Mouse (Mus musculus): Measurements from ENCODE around the gene Zp3.
A peak's percentile ranks its signal among the peaks of the same experiment; 100 is the strongest.

- TF ChIP-seq CEBPB (IDR thresholded peaks at IDR 0.05; ENCODE audit: insufficient read depth, poor library complexity, severe bottlenecking) (no peak), MYOD1 (IDR thresholded peaks at IDR 0.05; ENCODE audit: control insufficient read depth in 1 of 3, insufficient read length in 2 of 3, low read depth in 2 of 3) (peak in 2 of 3 experiments; percentile 16 to 71), POLR2A (IDR thresholded peaks at IDR 0.05; ENCODE audit: insufficient read length, low read depth) (no peak)
These were observed 40.0 kb downstream of the Zp3 start for GRCm38 (mm10) chr5:136019907-136020306.
